Mouse (Mus musculus) left cerebral cortex, postnatal 4 days (tissue): Measurements from ENCODE around the gene Psma6. TPM values are rescaled to one million over a fixed set of nuclear protein-coding genes. Genes with fewer than 3 reads are reported as not detected.
"Not testable (repeated sequence)": the region's sequence is repeated elsewhere in the genome, so short reads cannot be mapped to it uniquely, and the experiment has no call there.

ENCODE experiments used
- DNase-seq: peaks from one replicate; pipeline ENCODE4 v3.0.0-alpha.2; 2022
- intact Hi-C: fragments of 180-260 bp; cut with DNase I; formaldehyde crosslinking; loops from one replicate; pipeline ENCODE4 v1.15.1; 2025
- total RNA-seq, 2 experiments: library from RNA; stranded (reverse); gene quantifications; 2 replicates each; pipeline ENCODE4 v1.2.3; 2021

Psma6 gene
- total RNA-seq = 100 to 1,000 TPM; 173 to 183 TPM

GRCm38 (mm10) chr12:55384023-55384749 lies at the start of gene Psma6:
Gene Psma6 (plus strand): TSS chr12:55384222.
- intact Hi-C loops = no loop called here
- DNase-seq = no peak

GRCm38 (mm10) chr12:55338490-55338889 lies 45.5 kb upstream of the Psma6 start:
- DNase-seq, intact Hi-C loops: not testable (repeated sequence)

- DNase-seq, intact Hi-C loops: not testable (repeated sequence)
These were observed 41.0 kb upstream of the Psma6 start for GRCm38 (mm10) chr12:55343045-55343444.

- intact Hi-C loops = no loop called here
- DNase-seq = no peak
These were observed 40.0 kb upstream of the Psma6 start for GRCm38 (mm10) chr12:55343998-55344397.

GRCm38 (mm10) chr12:55344583-55344982 lies 39.4 kb upstream of the Psma6 start:
- intact Hi-C loops = no loop called here
- no peak for DNase-seq

GRCm38 (mm10) chr12:55353423-55353822 lies 30.6 kb upstream of the Psma6 start:
- intact Hi-C loops = no loop called here
- DNase-seq = no peak

- intact Hi-C loops = no loop called here
- peak; percentile 34 for DNase-seq
These were observed 29.1 kb upstream of the Psma6 start for GRCm38 (mm10) chr12:55354904-55355303.

DNA sequence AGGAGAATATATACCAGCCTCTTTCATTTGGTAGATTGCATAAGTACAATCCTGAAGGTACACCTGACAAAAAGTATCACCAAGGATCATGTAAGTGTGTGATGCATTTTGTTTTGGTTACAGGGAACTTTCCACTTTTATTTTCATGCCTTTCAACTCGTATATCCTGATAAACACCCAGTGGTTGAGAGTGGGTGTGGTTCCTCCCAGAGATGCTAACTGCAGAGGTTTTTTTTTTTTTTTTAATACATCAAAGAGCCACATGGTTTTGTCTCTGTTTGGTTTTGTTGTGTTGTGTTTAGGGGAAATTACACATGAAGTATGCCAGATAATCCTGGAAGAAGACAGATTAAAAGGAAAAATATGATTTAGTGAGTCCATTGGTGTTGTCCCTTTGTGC lies 26.7 kb upstream of the Psma6 start:
- intact Hi-C loops = no loop called here
- DNase-seq = no peak

GRCm38 (mm10) chr12:55360929-55361328 lies 23.1 kb upstream of the Psma6 start:
- intact Hi-C loops = no loop called here
- no peak for DNase-seq

DNA sequence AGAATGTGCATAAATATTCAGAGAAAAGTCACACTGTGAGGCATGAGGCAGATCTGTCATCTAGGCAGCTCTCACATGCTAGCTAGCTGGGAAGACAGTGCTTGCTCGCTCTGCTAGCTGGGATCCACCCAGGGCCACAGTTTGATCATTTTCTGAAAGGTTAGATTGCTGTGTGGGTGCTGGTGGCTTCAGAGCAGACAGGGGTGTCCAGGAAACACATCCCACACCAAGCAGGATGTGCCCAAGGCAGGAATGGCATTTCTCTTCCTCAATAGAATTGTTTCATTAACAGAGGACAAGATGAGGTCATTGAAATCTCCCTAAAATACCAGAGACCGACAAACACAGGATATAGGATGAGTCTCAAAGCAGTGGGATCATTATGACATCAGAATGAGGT lies 18.9 kb upstream of the Psma6 start:
- intact Hi-C loops = no loop called here
- DNase-seq = no peak

DNA sequence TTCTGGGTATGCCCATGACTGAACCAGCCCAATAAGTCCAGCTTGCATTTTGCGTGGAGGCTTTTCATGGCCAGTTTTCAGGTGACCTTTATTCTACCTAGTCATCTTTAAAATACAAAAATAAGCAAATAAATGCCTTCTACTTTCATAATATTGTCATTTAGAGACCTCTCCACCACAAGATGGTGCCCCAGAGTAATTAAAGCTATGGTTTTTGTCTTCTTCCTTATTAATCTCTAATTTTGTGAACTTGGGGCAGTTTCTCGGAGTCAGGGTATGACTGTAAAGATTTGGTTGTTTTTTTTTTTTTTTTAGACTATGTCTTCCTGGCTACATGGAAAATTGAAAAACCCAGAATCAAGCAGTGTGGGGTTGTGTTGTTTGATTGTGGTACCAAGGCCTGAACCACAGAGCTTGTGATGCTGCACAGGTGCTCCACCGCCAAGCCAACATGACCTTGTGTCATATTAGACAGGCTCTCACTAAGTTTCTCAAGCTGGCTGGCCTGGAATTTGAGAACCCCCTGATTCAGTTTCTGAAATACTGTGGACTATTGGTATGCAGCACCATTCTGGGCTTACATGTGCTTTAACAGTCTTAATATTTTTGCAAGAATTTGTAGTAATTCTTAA lies 11.5 kb upstream of the Psma6 start:
- intact Hi-C loops = no loop called here
- DNase-seq = no peak

GRCm38 (mm10) chr12:55376956-55377609 lies 6.9 kb upstream of the Psma6 start:
- intact Hi-C loops = no loop called here
- DNase-seq = no peak

DNA sequence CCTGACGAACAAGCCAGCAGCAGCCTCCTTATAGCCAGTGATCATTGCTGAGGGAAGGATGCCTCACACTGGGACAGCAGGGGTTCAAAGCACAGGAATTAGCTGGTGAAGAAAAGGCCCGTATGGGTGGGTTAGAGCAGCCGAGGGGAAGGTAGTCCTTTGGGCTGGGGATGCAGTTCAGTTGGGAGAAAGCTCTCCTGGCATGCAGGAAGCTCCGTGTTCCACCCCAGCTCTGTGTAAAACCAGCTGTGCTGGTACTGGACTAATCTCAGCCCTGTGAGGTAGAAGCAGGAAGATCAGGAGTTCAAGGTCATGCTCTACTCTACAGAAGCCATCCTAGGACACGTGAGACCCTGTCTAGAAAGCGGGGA lies 6.4 kb upstream of the Psma6 start:
- intact Hi-C loops = no loop called here
- no peak for DNase-seq

- DNase-seq = no peak
- intact Hi-C loops = no loop called here
These were observed 804 bp downstream of the Psma6 start for GRCm38 (mm10) chr12:55384826-55385225.

DNA sequence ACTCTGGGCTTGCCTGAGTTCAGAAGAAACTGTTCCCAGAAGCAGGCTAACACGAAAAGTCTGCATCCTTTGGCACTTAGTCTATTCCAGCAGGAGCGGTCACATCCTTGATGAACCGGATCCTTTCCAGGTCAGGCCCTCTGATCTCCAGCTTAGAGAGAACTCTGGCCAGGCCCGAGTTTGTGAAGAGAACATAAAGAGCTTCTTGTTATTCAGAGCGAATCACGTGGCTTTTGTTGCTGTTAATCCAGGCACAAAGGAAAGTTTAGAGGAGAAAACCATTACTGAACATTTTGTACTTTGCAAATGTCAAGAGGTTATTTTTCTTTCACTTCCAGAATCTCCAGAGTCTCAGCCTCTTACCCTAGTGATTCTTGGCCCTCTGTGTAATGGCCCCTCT lies 1.9 kb downstream of the Psma6 start:
- no peak for DNase-seq

DNA sequence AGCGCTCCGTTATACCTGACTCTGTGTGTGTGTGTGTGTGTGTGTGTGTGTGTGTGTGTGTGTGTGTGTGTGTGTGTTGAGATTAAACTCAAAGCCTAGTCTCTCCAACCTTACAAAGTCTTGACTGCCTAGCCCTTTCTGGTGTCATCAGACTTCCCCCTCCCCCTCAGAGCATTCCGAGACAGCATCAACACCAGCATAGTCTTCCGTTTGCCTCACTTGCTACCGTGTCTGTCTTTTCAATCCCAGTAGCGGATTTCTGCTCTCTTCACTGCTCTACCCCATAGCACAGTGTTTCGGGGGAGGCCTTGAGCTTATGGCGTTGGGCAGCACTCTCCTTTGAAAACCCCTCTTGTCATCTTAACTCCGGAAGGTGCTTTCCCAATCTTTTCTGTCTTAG lies 2.4 kb downstream of the Psma6 start:
- intact Hi-C loops = no loop called here

More for the DNA sequence above, 1.9 kb downstream of the Psma6 start:
- intact Hi-C loops = no loop called here

DNA sequence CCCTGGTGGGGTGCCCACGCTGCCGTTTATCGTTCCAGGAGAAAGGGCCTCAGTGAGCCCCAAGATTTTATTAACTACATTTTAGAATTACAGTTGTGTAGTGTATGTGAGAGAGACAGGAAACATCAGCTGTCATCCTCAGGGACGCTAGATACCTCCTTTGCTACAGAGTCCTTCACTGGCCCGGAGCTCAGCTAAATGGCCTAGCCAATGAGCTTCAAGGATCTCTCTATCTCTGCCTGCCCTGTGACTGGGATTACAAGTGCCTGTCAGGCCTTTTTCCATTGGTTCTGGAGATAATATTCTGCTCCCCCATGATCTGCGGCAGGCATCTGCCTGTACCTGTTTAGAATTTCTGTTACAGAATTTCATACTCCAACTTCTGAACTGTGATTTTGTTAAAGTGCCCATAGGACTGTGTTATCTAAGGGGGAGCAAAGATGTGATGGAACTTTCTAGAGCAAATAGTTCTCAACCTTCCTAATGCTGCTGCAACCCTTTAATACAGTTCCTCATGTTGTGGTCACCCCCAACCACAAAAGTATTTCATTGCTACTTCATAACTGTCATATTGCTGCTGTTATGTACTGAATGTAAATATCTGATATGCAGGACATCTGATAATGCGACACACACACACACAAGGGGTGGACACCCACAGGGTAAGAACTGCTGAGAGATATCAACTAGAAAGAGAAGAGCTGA lies 3.2 kb downstream of the Psma6 start:
- intact Hi-C loops = no loop called here
- DNase-seq = no peak

More for the DNA sequence above, 2.4 kb downstream of the Psma6 start:
- no peak for DNase-seq

GRCm38 (mm10) chr12:55387788-55388465 lies 3.9 kb downstream of the Psma6 start:
- DNase-seq = no peak
- intact Hi-C loops = no loop called here

DNA sequence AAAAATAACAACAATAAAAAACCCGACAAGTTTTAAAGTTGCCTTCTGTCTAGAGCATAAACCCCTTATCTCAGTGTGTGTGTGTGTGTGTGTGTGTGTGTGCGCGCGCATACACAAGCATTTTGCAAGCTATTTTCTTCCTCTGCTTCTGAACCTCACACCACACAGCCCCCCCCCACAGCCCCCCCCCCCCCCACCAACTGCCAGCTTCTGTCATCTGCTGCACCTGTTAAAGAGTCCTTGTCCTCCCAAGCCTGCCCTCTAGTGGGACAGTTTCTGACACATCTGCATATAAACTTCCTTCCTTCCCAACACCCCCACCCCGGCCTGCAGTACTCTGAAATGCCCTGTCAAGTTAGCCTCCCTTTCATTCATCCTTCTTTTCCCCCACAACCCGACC lies 4.5 kb downstream of the Psma6 start:
- peak; percentile 59 for DNase-seq
- intact Hi-C loops = no loop called here
